Mouse (Mus musculus) heart, adult 2 months (tissue): ENCODE results near the gene Anxa11.

Experiments used
- CTCF ChIP-seq: fragments of 200-600 bp; IDR thresholded peaks from 2 replicates; pipeline ENCODE4 v1.8.1; 2022; ENCODE audit warnings: antibody characterized with exemption, mild to moderate bottlenecking, moderate library complexity
- EP300 ChIP-seq: fragments of 200-500 bp; IDR thresholded peaks from 2 replicates; pipeline ENCODE4 v1.6.1; 2011; ENCODE audit warnings: low read depth, low read length, control low read depth; ENCODE audit not compliant: insufficient read depth
- POLR2A ChIP-seq: fragments of 200-500 bp; IDR thresholded peaks from 2 replicates; pipeline ENCODE4 v1.6.1; 2011; ENCODE audit warnings: mild to moderate bottlenecking, low read depth, low read length, control low read depth; ENCODE audit not compliant: insufficient read depth

DNA sequence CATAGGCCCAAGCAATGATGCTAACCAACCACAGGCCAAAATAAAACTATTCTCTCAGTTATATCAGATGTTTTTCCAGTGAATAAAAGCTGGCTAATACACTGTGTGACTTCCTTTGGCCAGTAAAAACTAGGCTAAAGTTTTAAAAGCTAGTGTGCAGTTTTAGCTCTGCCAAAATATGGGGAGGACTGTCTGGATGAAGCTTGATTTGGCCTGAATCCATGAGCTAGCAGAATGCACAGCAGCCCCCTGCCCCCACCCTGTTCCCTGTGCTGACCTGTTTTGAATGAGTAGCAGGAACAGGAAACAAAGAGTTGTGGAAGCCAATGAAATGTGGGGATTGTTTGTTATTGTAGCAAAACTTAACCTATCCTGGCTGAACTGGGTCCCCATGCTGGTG, 39.4 kb upstream of the Anxa11 start:
- no peak for TF ChIP-seq CTCF
- no peak for TF ChIP-seq POLR2A
- TF ChIP-seq EP300: no peak
